Mouse (Mus musculus): ENCODE measurements around the gene Frmpd2. TPM values are rescaled to one million over a fixed set of nuclear protein-coding genes. Genes with fewer than 3 reads are reported as not detected.

Frmpd2 gene
- total RNA-seq, 1 experiment: not detected

DNA sequence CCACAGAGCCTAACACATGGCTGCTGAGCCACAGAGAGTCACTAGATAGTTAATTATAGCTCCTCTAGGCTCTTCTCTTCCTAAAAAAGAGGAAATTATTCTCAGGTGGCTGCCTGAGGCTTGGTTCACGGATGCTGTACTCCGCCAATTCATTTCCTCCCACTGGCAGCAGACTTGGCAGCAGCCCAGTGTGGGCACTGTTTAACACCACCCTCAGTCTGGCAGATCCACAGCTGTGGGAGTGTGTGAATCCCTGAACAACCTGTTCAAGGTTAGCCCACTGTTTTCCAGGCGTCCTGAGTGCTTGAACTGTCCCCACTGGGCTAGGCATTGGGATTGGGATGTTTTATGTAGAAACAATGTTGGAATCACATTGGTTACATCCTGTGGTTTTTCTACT, 50.0 kb downstream of the Frmpd2 start:
- Histone ChIP-seq H3K9ac (ENCODE audit: insufficient read depth, low read depth, low read length, poor library complexity, severe bottlenecking) (no peak overlapping the region), H3K36me3 (ENCODE audit: control insufficient read depth, insufficient read depth, low read length, poor library complexity, severe bottlenecking) (no peaks in the 10 kb centered on the region), H3K9me3 (ENCODE audit: control insufficient read depth, insufficient read depth, low read depth, low read length) (no peaks in the 10 kb centered on the region), H3K27ac (ENCODE audit: insufficient read depth, low read depth, low read length, poor library complexity, severe bottlenecking) (no peak overlapping the region), H3K4me1 (ENCODE audit: control insufficient read depth in 2 of 2, insufficient read depth in 2 of 2, low read length in 2 of 2, poor library complexity in 1 of 2) (no peaks in the 10 kb centered on the region), H3K4me3 (ENCODE audit: insufficient read depth in 1 of 2, low read depth in 1 of 2, low read length in 2 of 2, poor library complexity in 1 of 2, severe bottlenecking in 1 of 2) (no peak overlapping the region)
- no peak for TF ChIP-seq HCFC1 (IDR thresholded peaks at IDR 0.05; ENCODE audit: borderline replicate concordance, insufficient read depth, low read length)
- TF ChIP-seq MAFK (IDR thresholded peaks at IDR 0.05; ENCODE audit: insufficient read depth, low read depth, low read length): no peak
- no peak for TF ChIP-seq ZC3H11A (IDR thresholded peaks at IDR 0.05; ENCODE audit: borderline replicate concordance, low read depth, low read length)
- TF ChIP-seq CHD2 (IDR thresholded peaks at IDR 0.05; ENCODE audit: low read depth, low read length): no peak
- no peak for TF ChIP-seq ZNF384 (IDR thresholded peaks at IDR 0.05; ENCODE audit: low read depth, low read length)
- DNase-seq (ENCODE audit: low read depth, low spot score): no peak
- in situ Hi-C loops (cut with MboI; ENCODE audit: low sequenced_read_pairs in 2 of 2, unreplicated experiment in 2 of 2): no loop called here

DNA sequence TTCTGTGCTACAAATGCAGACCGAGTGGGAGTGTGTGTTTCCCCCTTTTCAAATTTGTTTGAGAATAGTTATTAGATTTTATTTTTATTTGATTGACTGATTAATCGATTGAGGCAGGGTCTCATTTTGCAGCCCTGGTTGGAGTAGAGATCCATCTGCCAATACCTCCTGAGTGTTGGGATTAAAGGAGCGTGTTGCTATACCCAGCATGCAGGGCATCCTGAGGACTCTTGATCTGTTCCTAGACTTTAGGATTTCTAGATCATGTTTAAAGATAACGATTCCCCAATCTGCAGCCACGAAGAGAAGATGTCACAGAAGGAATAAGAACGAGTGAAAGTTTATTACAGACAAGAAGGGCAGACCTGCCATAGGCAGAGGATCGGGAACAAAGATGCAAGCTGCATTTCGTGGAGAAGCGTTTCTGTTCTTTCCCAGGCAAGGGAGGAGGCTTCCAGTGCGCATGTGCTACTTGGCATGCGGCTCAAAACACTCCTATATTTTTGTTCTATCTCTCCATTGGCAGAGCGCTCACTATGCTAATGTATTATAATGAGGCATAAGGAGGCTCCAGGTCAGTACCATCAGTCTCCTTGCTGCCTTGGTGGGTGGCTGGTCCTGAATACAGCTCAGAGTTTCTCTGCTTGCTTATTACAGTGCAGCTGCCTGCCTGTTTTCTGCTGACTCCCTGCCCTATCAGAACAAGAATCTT, 53.9 kb downstream of the Frmpd2 start:
- H3K4me1 ChIP-seq (ENCODE audit: control insufficient read depth in 2 of 2, insufficient read depth in 2 of 2, low read length in 2 of 2, poor library complexity in 1 of 2): no peaks in the 10 kb centered on the region
- in situ Hi-C loops (cut with MboI; ENCODE audit: low sequenced_read_pairs in 2 of 2, unreplicated experiment in 2 of 2): no loop called here
- H3K9me3 ChIP-seq (ENCODE audit: control insufficient read depth, insufficient read depth, low read depth, low read length): no peaks in the 10 kb centered on the region
- no peak for TF ChIP-seq CHD2 (IDR thresholded peaks at IDR 0.05; ENCODE audit: low read depth, low read length)
- TF ChIP-seq MAFK (IDR thresholded peaks at IDR 0.05; ENCODE audit: insufficient read depth, low read depth, low read length): no peak
- no peak for TF ChIP-seq HCFC1 (IDR thresholded peaks at IDR 0.05; ENCODE audit: borderline replicate concordance, insufficient read depth, low read length)
- no peak for TF ChIP-seq ZC3H11A (IDR thresholded peaks at IDR 0.05; ENCODE audit: borderline replicate concordance, low read depth, low read length)
- no peak for TF ChIP-seq ZNF384 (IDR thresholded peaks at IDR 0.05; ENCODE audit: low read depth, low read length)
- no peaks in the 10 kb centered on the region for H3K36me3 ChIP-seq (ENCODE audit: control insufficient read depth, insufficient read depth, low read length, poor library complexity, severe bottlenecking)
- no peak overlapping the region for H3K27ac ChIP-seq (ENCODE audit: insufficient read depth, low read depth, low read length, poor library complexity, severe bottlenecking)
- no peak overlapping the region for H3K4me3 ChIP-seq (ENCODE audit: insufficient read depth in 1 of 2, low read depth in 1 of 2, low read length in 2 of 2, poor library complexity in 1 of 2, severe bottlenecking in 1 of 2)
- H3K9ac ChIP-seq (ENCODE audit: insufficient read depth, low read depth, low read length, poor library complexity, severe bottlenecking): no peak overlapping the region
- no peak for DNase-seq (ENCODE audit: low read depth, low spot score)

DNA sequence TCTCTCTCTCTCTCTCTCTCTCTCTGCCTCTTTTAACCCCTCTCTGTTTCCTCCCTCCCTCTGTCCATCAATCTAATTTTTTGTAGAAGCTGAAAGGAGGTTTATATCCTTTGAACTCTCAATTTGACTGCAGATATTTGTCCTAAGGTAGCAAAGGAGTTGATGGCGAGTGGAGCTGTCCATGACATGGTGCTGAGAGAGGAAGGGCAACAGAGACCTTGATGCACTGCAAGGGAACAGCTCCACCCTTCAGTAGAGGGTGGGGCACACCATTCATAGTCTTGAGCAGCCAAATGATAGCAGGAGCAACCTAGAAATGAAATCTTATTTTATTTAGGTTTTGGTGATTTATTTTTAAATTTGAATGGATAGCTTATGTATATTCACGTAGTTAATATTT, 55.1 kb downstream of the Frmpd2 start:
- Histone ChIP-seq H3K27ac (ENCODE audit: insufficient read depth, low read depth, low read length, poor library complexity, severe bottlenecking) (no peak overlapping the region), H3K36me3 (ENCODE audit: control insufficient read depth, insufficient read depth, low read length, poor library complexity, severe bottlenecking) (no peaks in the 10 kb centered on the region), H3K4me3 (ENCODE audit: insufficient read depth in 1 of 2, low read depth in 1 of 2, low read length in 2 of 2, poor library complexity in 1 of 2, severe bottlenecking in 1 of 2) (no peak overlapping the region), H3K9me3 (ENCODE audit: control insufficient read depth, insufficient read depth, low read depth, low read length) (no peaks in the 10 kb centered on the region), H3K9ac (ENCODE audit: insufficient read depth, low read depth, low read length, poor library complexity, severe bottlenecking) (no peak overlapping the region), H3K4me1 (ENCODE audit: control insufficient read depth in 2 of 2, insufficient read depth in 2 of 2, low read length in 2 of 2, poor library complexity in 1 of 2) (no peaks in the 10 kb centered on the region)
- in situ Hi-C loops (cut with MboI; ENCODE audit: low sequenced_read_pairs in 2 of 2, unreplicated experiment in 2 of 2): no loop called here
- peak; percentile 31 for DNase-seq (ENCODE audit: low read depth, low spot score)
- TF ChIP-seq CHD2 (IDR thresholded peaks at IDR 0.05; ENCODE audit: low read depth, low read length) (no peak), MAFK (IDR thresholded peaks at IDR 0.05; ENCODE audit: insufficient read depth, low read depth, low read length) (no peak), ZC3H11A (IDR thresholded peaks at IDR 0.05; ENCODE audit: borderline replicate concordance, low read depth, low read length) (no peak), ZNF384 (IDR thresholded peaks at IDR 0.05; ENCODE audit: low read depth, low read length) (no peak), HCFC1 (IDR thresholded peaks at IDR 0.05; ENCODE audit: borderline replicate concordance, insufficient read depth, low read length) (no peak)

DNA sequence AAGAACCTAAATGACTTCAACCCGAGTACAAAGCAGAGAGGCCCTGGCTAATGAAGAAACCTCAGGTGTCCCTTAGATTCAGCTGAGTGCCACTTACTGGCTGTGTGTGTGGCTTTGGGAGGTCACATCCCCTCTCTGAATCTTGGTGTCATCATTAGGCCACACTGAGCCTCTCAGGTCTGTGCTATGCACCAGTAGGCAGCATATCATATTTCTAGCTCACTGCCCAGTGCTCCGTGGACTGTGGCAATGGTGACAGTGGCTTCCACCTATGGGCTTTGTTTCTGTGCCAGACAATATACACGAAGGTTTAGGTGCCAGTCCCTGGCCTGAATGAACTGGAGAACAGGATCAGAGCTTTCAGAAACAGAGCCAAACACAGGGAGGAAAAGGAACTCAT, 56.4 kb downstream of the Frmpd2 start:
- Histone ChIP-seq H3K4me1 (ENCODE audit: control insufficient read depth in 2 of 2, insufficient read depth in 2 of 2, low read length in 2 of 2, poor library complexity in 1 of 2) (no peaks in the 10 kb centered on the region), H3K4me3 (ENCODE audit: insufficient read depth in 1 of 2, low read depth in 1 of 2, low read length in 2 of 2, poor library complexity in 1 of 2, severe bottlenecking in 1 of 2) (no peak overlapping the region), H3K9me3 (ENCODE audit: control insufficient read depth, insufficient read depth, low read depth, low read length) (no peaks in the 10 kb centered on the region), H3K9ac (ENCODE audit: insufficient read depth, low read depth, low read length, poor library complexity, severe bottlenecking) (no peak overlapping the region), H3K36me3 (ENCODE audit: control insufficient read depth, insufficient read depth, low read length, poor library complexity, severe bottlenecking) (no peaks in the 10 kb centered on the region), H3K27ac (ENCODE audit: insufficient read depth, low read depth, low read length, poor library complexity, severe bottlenecking) (no peak overlapping the region)
- DNase-seq (ENCODE audit: low read depth, low spot score): no peak
- no peak for TF ChIP-seq MAFK (IDR thresholded peaks at IDR 0.05; ENCODE audit: insufficient read depth, low read depth, low read length)
- TF ChIP-seq ZNF384 (IDR thresholded peaks at IDR 0.05; ENCODE audit: low read depth, low read length): no peak
- no peak for TF ChIP-seq ZC3H11A (IDR thresholded peaks at IDR 0.05; ENCODE audit: borderline replicate concordance, low read depth, low read length)
- no peak for TF ChIP-seq HCFC1 (IDR thresholded peaks at IDR 0.05; ENCODE audit: borderline replicate concordance, insufficient read depth, low read length)
- in situ Hi-C loops (cut with MboI; ENCODE audit: low sequenced_read_pairs in 2 of 2, unreplicated experiment in 2 of 2): no loop called here
